Mouse (Mus musculus) bone marrow macrophage, adult 2 months (primary cell): ENCODE data around the gene Elp6.

ENCODE experiments used
- CTCF ChIP-seq: IDR thresholded peaks from 2 replicates; pipeline ENCODE4 v1.5.1; 2012; ENCODE audit warnings: low read depth, mild to moderate bottlenecking, low read length, moderate library complexity
- POLR2A ChIP-seq: IDR thresholded peaks from 2 replicates; pipeline ENCODE4 v1.6.1; 2012; ENCODE audit warnings: mild to moderate bottlenecking, low read depth, low read length, borderline replicate concordance

- TF ChIP-seq POLR2A = no peak
- TF ChIP-seq CTCF = no peak
These were observed 56.3 kb downstream of the Elp6 start for GRCm38 (mm10) chr9:110361299-110361698.
